Mouse (Mus musculus): Measurements from ENCODE around the gene Angptl2. TPM values are rescaled to one million over a fixed set of nuclear protein-coding genes. Genes with fewer than 3 reads are reported as not detected.
"Not testable (repeated sequence)": the region's sequence is repeated elsewhere in the genome, so short reads cannot be mapped to it uniquely, and the experiment has no call there.

The Angptl2 gene
- polyA plus RNA-seq, 1 experiment from 2014 or later, result 46.5 TPM

- Histone ChIP-seq H3K27ac (ENCODE audit: low read length) (no peak overlapping the region), H3K4me3 (ENCODE audit: low read length) (no peak overlapping the region), H3K36me3 (ENCODE audit: insufficient read depth, low read length) (no peaks in the 10 kb centered on the region), H3K9ac (replicated peaks; ENCODE audit: low read length) (no peak overlapping the region), H3K4me2 (replicated peaks; ENCODE audit: low read depth, low read length) (no peak overlapping the region), H3K9me3 (ENCODE audit: low read length) (no peaks in the 10 kb centered on the region), H3K4me1 (ENCODE audit: insufficient read depth, low read length) (peaks cover 21% of the 10 kb centered on the region), H3K27me3 (ENCODE audit: insufficient read depth, low read length) (no peaks in the 10 kb centered on the region)
- 89% methylated on average over 3 of the region's 3 CpGs for WGBS
- no peak for ATAC-seq (ENCODE audit: low FRiP score, low TSS enrichment)
Measured at GRCm38 (mm10) chr2:33189976-33190375, 25.9 kb upstream of the Angptl2 start.

- WGBS, result 68% methylated on average over 14 of the region's 14 CpGs
- no peak overlapping the region for H3K27ac ChIP-seq (ENCODE audit: low read length)
- ATAC-seq (ENCODE audit: low FRiP score, low TSS enrichment), result peak; percentile 40; the same call in 1 of the 2 replicates
- H3K9ac ChIP-seq (replicated peaks; ENCODE audit: low read length), result no peak overlapping the region
- H3K9me3 ChIP-seq (ENCODE audit: low read length), result no peaks in the 10 kb centered on the region
- H3K4me2 ChIP-seq (replicated peaks; ENCODE audit: low read depth, low read length), result no peak overlapping the region
- no peaks in the 10 kb centered on the region for H3K27me3 ChIP-seq (ENCODE audit: insufficient read depth, low read length)
- H3K4me1 ChIP-seq (ENCODE audit: insufficient read depth, low read length), result peaks cover 18% of the 10 kb centered on the region
- H3K36me3 ChIP-seq (ENCODE audit: insufficient read depth, low read length), result no peaks in the 10 kb centered on the region
- H3K4me3 ChIP-seq (ENCODE audit: low read length), result no peak overlapping the region
Measured at GRCm38 (mm10) chr2:33200368-33201068, 15.4 kb upstream of the Angptl2 start.

- H3K27me3 ChIP-seq (ENCODE audit: insufficient read depth, low read length), result no peaks in the 10 kb centered on the region
- ATAC-seq (ENCODE audit: low FRiP score, low TSS enrichment), result no peak
- peaks cover 38% of the 10 kb centered on the region for H3K4me1 ChIP-seq (ENCODE audit: insufficient read depth, low read length)
- no peaks in the 10 kb centered on the region for H3K36me3 ChIP-seq (ENCODE audit: insufficient read depth, low read length)
- WGBS, result 40% methylated on average over 6 of the region's 6 CpGs
- no peaks in the 10 kb centered on the region for H3K9me3 ChIP-seq (ENCODE audit: low read length)
- H3K9ac ChIP-seq (replicated peaks; ENCODE audit: low read length), result no peak overlapping the region
- no peak overlapping the region for H3K4me2 ChIP-seq (replicated peaks; ENCODE audit: low read depth, low read length)
- no peak overlapping the region for H3K4me3 ChIP-seq (ENCODE audit: low read length)
- no peak overlapping the region for H3K27ac ChIP-seq (ENCODE audit: low read length)
Measured at GRCm38 (mm10) chr2:33203284-33203683, 12.6 kb upstream of the Angptl2 start.

- H3K27ac ChIP-seq (ENCODE audit: low read length), result no peak overlapping the region
- H3K4me1 ChIP-seq (ENCODE audit: insufficient read depth, low read length), result peaks cover 38% of the 10 kb centered on the region
- H3K9me3 ChIP-seq (ENCODE audit: low read length), result no peaks in the 10 kb centered on the region
- H3K9ac ChIP-seq (replicated peaks; ENCODE audit: low read length), result no peak overlapping the region
- H3K36me3 ChIP-seq (ENCODE audit: insufficient read depth, low read length), result no peaks in the 10 kb centered on the region
- ATAC-seq (ENCODE audit: low FRiP score, low TSS enrichment), result no peak
- no peaks in the 10 kb centered on the region for H3K27me3 ChIP-seq (ENCODE audit: insufficient read depth, low read length)
- 73% methylated on average over 5 of the region's 5 CpGs for WGBS
- no peak overlapping the region for H3K4me2 ChIP-seq (replicated peaks; ENCODE audit: low read depth, low read length)
- no peak overlapping the region for H3K4me3 ChIP-seq (ENCODE audit: low read length)
Measured at GRCm38 (mm10) chr2:33204980-33205379, 10.9 kb upstream of the Angptl2 start.

GRCm38 (mm10) chr2:33205939-33206525 is 9.8 kb upstream of the Angptl2 start:
- peak overlapping the region; percentile 61 for H3K27ac ChIP-seq (ENCODE audit: low read length)
- no peak for ATAC-seq (ENCODE audit: low FRiP score, low TSS enrichment)
- H3K4me3 ChIP-seq (ENCODE audit: low read length), result no peak overlapping the region
- WGBS, result 27% methylated on average over 14 of the region's 14 CpGs
- H3K4me2 ChIP-seq (replicated peaks; ENCODE audit: low read depth, low read length), result no peak overlapping the region
- H3K27me3 ChIP-seq (ENCODE audit: insufficient read depth, low read length), result no peaks in the 10 kb centered on the region
- no peak overlapping the region; the same call in 1 of the 2 replicates for H3K9ac ChIP-seq (replicated peaks; ENCODE audit: low read length)
- H3K9me3 ChIP-seq (ENCODE audit: low read length), result no peaks in the 10 kb centered on the region
- peaks cover 32% of the 10 kb centered on the region for H3K4me1 ChIP-seq (ENCODE audit: insufficient read depth, low read length)
- no peaks in the 10 kb centered on the region for H3K36me3 ChIP-seq (ENCODE audit: insufficient read depth, low read length)

GRCm38 (mm10) chr2:33207069-33207468 is 8.8 kb upstream of the Angptl2 start:
- peak; percentile 83 for ATAC-seq (ENCODE audit: low FRiP score, low TSS enrichment)
- H3K27ac ChIP-seq (ENCODE audit: low read length), result peak overlapping the region; percentile 61

GRCm38 (mm10) chr2:33208134-33208533 is 7.7 kb upstream of the Angptl2 start:
- no peak overlapping the region for H3K4me2 ChIP-seq (replicated peaks; ENCODE audit: low read depth, low read length)
- no peaks in the 10 kb centered on the region for H3K9me3 ChIP-seq (ENCODE audit: low read length)
- H3K9ac ChIP-seq (replicated peaks; ENCODE audit: low read length), result no peak overlapping the region
- peaks cover 31% of the 10 kb centered on the region for H3K4me1 ChIP-seq (ENCODE audit: insufficient read depth, low read length)
- 82% methylated on average over 5 of the region's 5 CpGs for WGBS
- H3K36me3 ChIP-seq (ENCODE audit: insufficient read depth, low read length), result no peaks in the 10 kb centered on the region
- ATAC-seq (ENCODE audit: low FRiP score, low TSS enrichment), result no peak
- no peak overlapping the region for H3K27ac ChIP-seq (ENCODE audit: low read length)
- no peak overlapping the region for H3K4me3 ChIP-seq (ENCODE audit: low read length)
- H3K27me3 ChIP-seq (ENCODE audit: insufficient read depth, low read length), result no peaks in the 10 kb centered on the region

More at GRCm38 (mm10) chr2:33207069-33207468, 8.8 kb upstream of the Angptl2 start:
- no peaks in the 10 kb centered on the region for H3K36me3 ChIP-seq (ENCODE audit: insufficient read depth, low read length)
- H3K9ac ChIP-seq (replicated peaks; ENCODE audit: low read length), result no peak overlapping the region
- H3K4me2 ChIP-seq (replicated peaks; ENCODE audit: low read depth, low read length), result no peak overlapping the region
- no peaks in the 10 kb centered on the region for H3K9me3 ChIP-seq (ENCODE audit: low read length)
- WGBS, result 10% methylated on average over 4 of the region's 4 CpGs
- H3K4me1 ChIP-seq (ENCODE audit: insufficient read depth, low read length), result peaks cover 31% of the 10 kb centered on the region
- H3K27me3 ChIP-seq (ENCODE audit: insufficient read depth, low read length), result no peaks in the 10 kb centered on the region
- H3K4me3 ChIP-seq (ENCODE audit: low read length), result no peak overlapping the region

- Histone ChIP-seq H3K4me1 (ENCODE audit: insufficient read depth, low read length) (peaks cover 26% of the 10 kb centered on the region), H3K9me3 (ENCODE audit: low read length) (no peaks in the 10 kb centered on the region), H3K9ac (replicated peaks; ENCODE audit: low read length) (no peak overlapping the region), H3K27ac (ENCODE audit: low read length) (no peak overlapping the region), H3K27me3 (ENCODE audit: insufficient read depth, low read length) (no peaks in the 10 kb centered on the region), H3K4me2 (replicated peaks; ENCODE audit: low read depth, low read length) (no peak overlapping the region), H3K36me3 (ENCODE audit: insufficient read depth, low read length) (no peaks in the 10 kb centered on the region), H3K4me3 (ENCODE audit: low read length) (no peak overlapping the region)
- no peak for ATAC-seq (ENCODE audit: low FRiP score, low TSS enrichment)
- WGBS, result 71% methylated on average over 2 of the region's 2 CpGs
Measured at GRCm38 (mm10) chr2:33210841-33211240, 5.0 kb upstream of the Angptl2 start.

GRCm38 (mm10) chr2:33211263-33211662 is 4.6 kb upstream of the Angptl2 start:
- not testable (repeated sequence) for ATAC-seq (ENCODE audit: low FRiP score, low TSS enrichment)

GRCm38 (mm10) chr2:33215177-33215699 is 631 bp upstream of the Angptl2 start:
- H3K27me3 ChIP-seq (ENCODE audit: insufficient read depth, low read length), result no peaks in the 10 kb centered on the region
- no peaks in the 10 kb centered on the region for H3K36me3 ChIP-seq (ENCODE audit: insufficient read depth, low read length)
- no peaks in the 10 kb centered on the region for H3K9me3 ChIP-seq (ENCODE audit: low read length)
- peak; percentile 0 for ATAC-seq (ENCODE audit: low FRiP score, low TSS enrichment)
- peaks cover 49% of the 10 kb centered on the region for H3K4me1 ChIP-seq (ENCODE audit: insufficient read depth, low read length)
- H3K9ac ChIP-seq (replicated peaks; ENCODE audit: low read length), result peak overlapping the region; percentile 66
- WGBS, result 44% methylated on average over 5 of the region's 5 CpGs
- peak overlapping the region; percentile 60 for H3K4me3 ChIP-seq (ENCODE audit: low read length)
- H3K4me2 ChIP-seq (replicated peaks; ENCODE audit: low read depth, low read length), result peak overlapping the region; percentile 86
- H3K27ac ChIP-seq (ENCODE audit: low read length), result peak overlapping the region; percentile 93

More at GRCm38 (mm10) chr2:33211263-33211662, 4.6 kb upstream of the Angptl2 start:
- peaks cover 26% of the 10 kb centered on the region for H3K4me1 ChIP-seq (ENCODE audit: insufficient read depth, low read length)
- not testable (repeated sequence) for H3K27me3 ChIP-seq (ENCODE audit: insufficient read depth, low read length); H3K36me3 ChIP-seq (ENCODE audit: insufficient read depth, low read length); H3K9ac ChIP-seq (replicated peaks; ENCODE audit: low read length); H3K9me3 ChIP-seq (ENCODE audit: low read length); H3K4me2 ChIP-seq (replicated peaks; ENCODE audit: low read depth, low read length); H3K27ac ChIP-seq (ENCODE audit: low read length); H3K4me3 ChIP-seq (ENCODE audit: low read length)
- 68% methylated on average over 11 of the region's 11 CpGs for WGBS
